Mouse (Mus musculus) G1E (cell line): ENCODE measurements around the gene Abcb8.

Experiments used
- CTCF ChIP-seq: IDR thresholded peaks from 2 replicates; pipeline ENCODE4 v1.5.1; 2012; ENCODE audit warnings: low read depth, low read length, inconsistent platforms, mixed read lengths
- GATA1 ChIP-seq: IDR thresholded peaks from 2 replicates; pipeline ENCODE4 v1.6.1; 2012; ENCODE audit warnings: borderline replicate concordance, low read length, inconsistent platforms, mixed read lengths
- POLR2AphosphoS5 ChIP-seq: IDR thresholded peaks from 2 replicates; pipeline ENCODE4 v1.6.1; 2012; ENCODE audit warnings: low read depth, low read length, inconsistent platforms; ENCODE audit not compliant: insufficient replicate concordance
- TAL1 ChIP-seq: conservative IDR thresholded peaks from 2 replicates; pipeline ENCODE4 v1.6.1; 2012; ENCODE audit warnings: low read depth, low read length, inconsistent platforms, mixed read lengths

DNA sequence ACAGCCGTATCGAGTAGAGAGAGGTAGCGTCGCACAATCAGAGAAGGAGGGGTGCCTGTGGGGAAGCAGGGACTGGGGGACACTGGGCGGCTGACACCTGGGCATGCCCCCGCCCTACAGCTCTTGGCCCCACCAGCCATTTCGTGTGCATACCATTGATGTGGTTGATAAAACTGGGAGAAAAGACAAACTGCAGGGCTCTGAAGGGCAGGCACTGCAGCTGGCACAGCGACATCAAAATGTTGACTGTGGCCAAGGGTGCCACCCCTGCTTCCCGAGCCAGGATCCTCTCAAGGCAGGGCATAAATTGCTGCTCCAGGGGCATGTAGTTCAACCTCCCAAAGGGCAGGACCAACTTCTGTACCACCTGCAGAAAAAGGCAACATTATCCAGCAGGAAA is 48.6 kb downstream of the Abcb8 start:
- TF ChIP-seq CTCF (no peak), GATA1 (no peak), POLR2AphosphoS5 (no peak), TAL1 (no peak)
